Mouse (Mus musculus) layer of hippocampus, postnatal 25 days (tissue): ENCODE measurements at regions not wholly inside any gene's neighbourhood (a gene's known extent, or its start where the extent isn't known, plus 50 kb on each side); places are given as distances from the start of the nearest gene placed in this dataset.
"Not testable (repeated sequence)": the region's sequence is repeated elsewhere in the genome, so short reads cannot be mapped to it uniquely, and the experiment has no call there.

ENCODE experiments used
- DNase-seq, 2 experiments: peaks; one replicate each; pipeline ENCODE4 v3.0.0; 2022; ENCODE audit warnings: mixed read lengths in 2 of 2, low spot score in 1 of 2; ENCODE audit errors: extremely low spot score in 1 of 2

- no peak for DNase-seq
Observed at GRCm38 (mm10) chr10:96406306-96406705, 210.5 kb upstream of the Btg1 start.

GRCm38 (mm10) chr10:96407846-96408245 is 209.0 kb upstream of the Btg1 start:
- no peak for DNase-seq

GRCm38 (mm10) chr10:96408250-96408649 is 208.6 kb upstream of the Btg1 start:
- DNase-seq, result no peak

GRCm38 (mm10) chr10:96410028-96410427 is 206.8 kb upstream of the Btg1 start:
- no peak for DNase-seq

GRCm38 (mm10) chr10:96414807-96415206 is 202.0 kb upstream of the Btg1 start:
- DNase-seq, result no peak

- DNase-seq, result not testable (repeated sequence)
Observed at GRCm38 (mm10) chr10:96421506-96421905, 195.3 kb upstream of the Btg1 start.

GRCm38 (mm10) chr10:96427407-96427806 is 189.4 kb upstream of the Btg1 start:
- DNase-seq, result no peak

- DNase-seq, result no peak
Observed at GRCm38 (mm10) chr10:96430142-96430541, 186.7 kb upstream of the Btg1 start.

GRCm38 (mm10) chr10:96435109-96435508 is 181.7 kb upstream of the Btg1 start:
- DNase-seq, result no peak

- no peak for DNase-seq
Observed at GRCm38 (mm10) chr10:96438398-96439103, 178.3 kb upstream of the Btg1 start.

- no peak for DNase-seq
Observed at GRCm38 (mm10) chr10:96442165-96442564, 174.6 kb upstream of the Btg1 start.

- DNase-seq, result no peak
Observed at GRCm38 (mm10) chr10:96450266-96450665, 166.5 kb upstream of the Btg1 start.

GRCm38 (mm10) chr10:96454857-96455256 is 161.9 kb upstream of the Btg1 start:
- no peak for DNase-seq

- no peak for DNase-seq
Observed at GRCm38 (mm10) chr10:96458551-96458950, 158.3 kb upstream of the Btg1 start.

- DNase-seq, result no peak
Observed at GRCm38 (mm10) chr10:96459186-96459585, 157.6 kb upstream of the Btg1 start.

- DNase-seq, result no peak
Observed at GRCm38 (mm10) chr10:96460151-96460550, 156.7 kb upstream of the Btg1 start.

- DNase-seq, result no peak
Observed at GRCm38 (mm10) chr10:96460617-96461338, 156.0 kb upstream of the Btg1 start.

- no peak for DNase-seq
Observed at GRCm38 (mm10) chr10:96465967-96466366, 150.8 kb upstream of the Btg1 start.

- no peak for DNase-seq
Observed at GRCm38 (mm10) chr10:96466845-96467244, 150.0 kb upstream of the Btg1 start.

- no peak for DNase-seq
Observed at GRCm38 (mm10) chr10:96467661-96468060, 149.1 kb upstream of the Btg1 start.

- no peak for DNase-seq
Observed at GRCm38 (mm10) chr10:96471523-96471922, 145.3 kb upstream of the Btg1 start.

GRCm38 (mm10) chr10:96479350-96479749 is 137.5 kb upstream of the Btg1 start:
- no peak for DNase-seq
